Mouse (Mus musculus) forebrain, postnatal 0 days (tissue): ENCODE results near the gene Tuba4a. TPM values are rescaled to one million over a fixed set of nuclear protein-coding genes. Genes with fewer than 3 reads are reported as not detected.

ENCODE experiments used
- ATAC-seq: fragments of 200-750 bp; cut with Nextera tagmentation; 2 replicates; pipeline ENCODE4 v1.8.0; 2017; ENCODE audit warnings: mild to moderate bottlenecking, moderate library complexity
- DNase-seq: peaks from one replicate; pipeline ENCODE4 v3.0.0-alpha.2; 2015
- H3K27ac ChIP-seq: fragments of 300-500 bp; sonication (generic); 2 replicates; pipeline ENCODE4 v1.5.1; 2014; ENCODE audit warnings: low read depth, mild to moderate bottlenecking, antibody characterized with exemption, low read length, moderate library complexity, mixed read lengths
- H3K27me3 ChIP-seq: fragments of 300-500 bp; sonication (generic); 2 replicates; pipeline ENCODE4 v1.6.1; 2014; ENCODE audit warnings: mild to moderate bottlenecking, low read length, mixed read lengths; ENCODE audit not compliant: insufficient read depth
- H3K36me3 ChIP-seq: fragments of 300-500 bp; sonication (generic); 2 replicates; pipeline ENCODE4 v1.6.1; 2014; ENCODE audit warnings: mild to moderate bottlenecking, moderate library complexity; ENCODE audit not compliant: insufficient read depth
- H3K4me1 ChIP-seq: fragments of 300-500 bp; sonication (generic); 2 replicates; pipeline ENCODE4 v1.6.1; 2014; ENCODE audit warnings: antibody characterized with exemption; ENCODE audit not compliant: insufficient read depth
- H3K4me2 ChIP-seq: fragments of 300-500 bp; sonication (generic); 2 replicates; pipeline ENCODE4 v1.6.1; 2014; ENCODE audit warnings: low read depth, mild to moderate bottlenecking, moderate library complexity
- H3K4me3 ChIP-seq: fragments of 300-500 bp; sonication (generic); 2 replicates; pipeline ENCODE4 v1.5.1; 2014; ENCODE audit warnings: low read depth, low read length, mixed read lengths
- H3K9ac ChIP-seq: fragments of 300-500 bp; sonication (generic); 2 replicates; pipeline ENCODE4 v1.6.1; 2014; ENCODE audit warnings: mild to moderate bottlenecking
- H3K9me3 ChIP-seq: fragments of 300-500 bp; sonication (generic); 2 replicates; pipeline ENCODE4 v1.6.1; 2016; ENCODE audit warnings: low read length
- CTCF ChIP-seq: sonication (generic); IDR thresholded peaks from 2 replicates; pipeline ENCODE4 v1.5.1; 2016; ENCODE audit warnings: antibody characterized with exemption, control low read depth, low read depth
- WGBS: fragments of 180-500 bp; shearing (Covaris S2); extraction: QIAGEN DNeasy Blood & Tissue Kit; methylation state at CpG from one replicate; pipeline ENCODE4 v1.1.7; 2014; 5-methylcytosine and 5-hydroxymethylcytosine counted together
- polyA plus RNA-seq: library from polyadenylated mRNA; unstranded; fragments of >200 nt; fragmentation: Nextera tagmentation; extraction: Ambion mirVana; gene quantifications from 2 replicates; pipeline ENCODE4 v1.2.1, GENCODE M21; 2015
- total RNA-seq: library from RNA; depleted of rRNA; stranded (reverse); fragments of >200 nt; gene quantifications from 2 replicates; pipeline ENCODE4 v1.2.3, GENCODE M21; 2014

Gene Tuba4a
- total and polyA plus RNA-seq, 2 experiments from 2014 or later, result 58.5 to 87.1 TPM

DNA sequence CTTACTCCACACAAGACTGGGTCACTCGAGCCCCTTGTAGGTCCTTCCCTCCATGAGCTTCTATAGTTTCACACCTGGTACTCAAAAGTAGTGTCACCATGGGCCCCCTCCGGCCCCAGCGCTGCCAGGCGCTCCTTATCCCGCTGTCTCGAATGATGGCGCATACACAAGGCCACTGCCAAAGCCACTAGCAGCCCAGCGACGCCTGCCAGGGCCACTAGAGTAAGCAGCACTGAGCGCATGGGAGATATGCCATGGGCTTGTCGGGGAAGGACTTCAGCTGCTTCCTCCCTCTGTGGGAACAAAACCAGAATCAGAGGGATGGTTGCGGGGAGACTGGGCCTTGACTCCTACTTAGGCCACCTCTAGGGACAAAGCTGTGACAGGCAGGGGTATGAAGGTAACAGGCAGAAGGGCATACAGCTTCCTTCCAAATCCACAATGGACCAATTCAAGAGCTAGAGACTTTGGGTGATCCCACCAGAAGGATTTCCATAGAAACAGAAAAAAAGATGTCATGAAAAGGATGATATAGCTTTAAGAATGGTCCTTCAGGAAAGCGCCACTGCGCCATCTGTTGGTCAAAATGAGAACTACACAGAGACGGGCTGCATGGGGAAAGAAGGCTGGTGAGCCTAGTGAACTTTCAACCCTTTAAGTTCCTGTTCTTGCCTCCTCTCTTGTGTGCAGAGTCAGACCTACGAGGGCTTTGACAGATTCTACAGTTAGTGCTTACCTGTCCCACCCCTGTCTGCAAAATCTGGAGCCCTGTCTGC is 34.4 kb upstream of the Tuba4a start:
- no peak overlapping the region for H3K27ac ChIP-seq
- H3K4me2 ChIP-seq, result no peak overlapping the region
- H3K4me1 ChIP-seq, result no peaks in the 10 kb centered on the region
- H3K9ac ChIP-seq, result no peak overlapping the region
- DNase-seq, result peak; percentile 87
- no peaks in the 10 kb centered on the region for H3K27me3 ChIP-seq
- WGBS, result 65% methylated on average over 16 of the region's 16 CpGs
- peak; percentile 92 for TF ChIP-seq CTCF
- 0 out of 2 replicates have a peak, but pooled peaks cover 4% of the 10 kb centered on the region for H3K36me3 ChIP-seq
- no peak overlapping the region for H3K4me3 ChIP-seq
- ATAC-seq, result peak; percentile 56
- H3K9me3 ChIP-seq, result no peaks in the 10 kb centered on the region

DNA sequence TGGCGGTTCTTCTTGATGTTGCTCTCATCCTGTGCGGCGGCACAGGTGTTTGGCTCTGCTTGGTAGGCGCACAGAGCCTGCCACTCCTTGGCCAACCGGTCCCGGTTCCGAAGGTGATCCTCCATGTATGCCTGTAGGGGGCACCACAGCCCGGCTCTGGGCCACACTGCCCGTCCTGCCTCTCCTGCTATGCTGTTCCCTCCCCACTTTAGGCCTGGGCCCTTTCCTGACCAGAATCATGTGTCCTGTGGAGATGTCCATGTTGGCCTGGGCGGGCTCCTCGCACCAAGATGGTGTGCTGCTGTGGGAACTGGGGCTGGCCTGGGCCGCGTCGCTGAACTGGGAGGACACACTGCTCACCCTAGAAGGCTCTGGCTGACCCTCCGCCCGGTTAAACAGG is 33.4 kb upstream of the Tuba4a start:
- Histone ChIP-seq H3K9me3 (no peaks in the 10 kb centered on the region), H3K27ac (no peak overlapping the region), H3K4me1 (no peaks in the 10 kb centered on the region), H3K4me3 (no peak overlapping the region), H3K36me3 (0 out of 2 replicates have a peak, but pooled peaks cover 4% of the 10 kb centered on the region), H3K9ac (no peak overlapping the region), H3K4me2 (no peak overlapping the region), H3K27me3 (no peaks in the 10 kb centered on the region)
- DNase-seq (no peak), ATAC-seq (no peak)
- TF ChIP-seq CTCF, result peak; percentile 22; the same call in 1 of the 2 replicates
- WGBS, result 78% methylated on average over 16 of the region's 16 CpGs

DNA sequence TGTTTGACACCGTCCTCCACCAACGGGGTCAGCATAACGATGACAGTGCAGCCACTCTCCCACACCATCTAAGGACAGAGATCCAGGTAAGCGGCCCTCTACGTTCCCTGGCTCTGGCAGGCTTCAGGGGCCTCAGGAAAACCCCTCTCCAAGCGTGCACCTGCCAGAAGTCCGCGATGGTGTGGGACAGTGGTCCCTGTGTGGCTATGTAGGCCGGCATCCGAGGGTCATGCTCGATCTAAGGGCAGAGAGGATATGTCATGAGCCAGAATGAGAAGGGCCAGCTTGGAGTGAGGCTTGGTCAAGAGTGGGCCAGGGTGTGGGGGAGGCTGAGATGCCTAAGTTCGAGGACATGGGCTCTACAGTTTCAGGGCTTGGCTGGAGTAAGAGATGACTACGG is 32.6 kb upstream of the Tuba4a start:
- H3K4me1 ChIP-seq, result no peaks in the 10 kb centered on the region
- WGBS, result 75% methylated on average over 13 of the region's 13 CpGs

DNA sequence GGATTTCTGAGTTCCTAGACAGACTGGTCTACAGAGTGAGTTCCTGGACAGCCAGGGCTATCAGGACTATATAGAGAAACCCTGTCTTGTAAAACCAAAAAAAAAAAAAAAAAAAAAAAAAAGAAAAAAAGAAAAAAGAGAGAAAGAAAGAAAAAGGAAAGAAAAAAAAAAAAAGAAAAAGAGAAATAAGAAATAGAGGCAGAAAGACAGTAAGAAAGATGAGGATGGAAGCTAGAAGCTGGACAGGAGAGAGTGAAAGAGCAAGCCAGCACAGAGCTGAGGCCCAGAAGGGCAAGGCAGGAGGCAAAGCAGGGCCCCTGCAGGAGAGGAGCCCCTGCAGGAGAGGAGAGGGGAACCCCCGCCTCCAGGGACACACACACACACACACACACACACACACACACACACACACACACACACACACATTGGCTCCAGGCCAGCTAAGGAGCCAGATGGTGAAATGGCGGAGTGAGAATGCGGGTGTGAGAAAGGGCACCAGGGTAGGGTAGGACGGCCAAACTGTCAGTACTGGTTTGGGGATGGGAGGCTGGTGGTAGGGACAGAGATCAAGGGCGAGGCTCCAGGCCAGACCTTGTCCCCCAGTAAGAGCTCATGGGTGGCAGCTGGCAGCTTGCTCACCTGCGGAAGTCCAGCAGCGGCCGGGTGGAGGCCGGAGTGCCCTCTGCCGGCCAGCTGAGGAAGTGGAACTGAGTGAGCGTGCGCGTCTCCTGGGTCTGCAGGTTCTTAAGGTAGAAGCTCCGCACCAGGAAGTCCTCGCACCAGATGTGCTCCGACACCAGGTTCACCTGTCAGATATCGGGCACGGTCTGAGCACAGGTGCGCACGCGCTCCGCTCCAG is 31.7 kb upstream of the Tuba4a start:
- ATAC-seq, result peak; percentile 19; the same call in 1 of the 2 replicates
- 0 out of 2 replicates have a peak overlapping the region, but pooled peaks have one; percentile 5 for H3K4me3 ChIP-seq
- H3K4me1 ChIP-seq, result no peaks in the 10 kb centered on the region
- TF ChIP-seq CTCF, result peak; percentile 74
- H3K36me3 ChIP-seq, result no peaks in the 10 kb centered on the region
- no peaks in the 10 kb centered on the region for H3K27me3 ChIP-seq
- DNase-seq, result peak; percentile 70
- H3K27ac ChIP-seq, result no peak overlapping the region
- H3K4me2 ChIP-seq, result peak overlapping the region; percentile 48
- 4% methylated on average over 22 of the region's 22 CpGs for WGBS
- no peaks in the 10 kb centered on the region for H3K9me3 ChIP-seq
- peak overlapping the region; percentile 22 for H3K9ac ChIP-seq

More for the DNA sequence above, 32.6 kb upstream of the Tuba4a start:
- Histone ChIP-seq H3K4me2 (no peak overlapping the region), H3K4me3 (no peak overlapping the region), H3K27ac (no peak overlapping the region), H3K9ac (no peak overlapping the region), H3K9me3 (no peaks in the 10 kb centered on the region), H3K27me3 (no peaks in the 10 kb centered on the region), H3K36me3 (no peaks in the 10 kb centered on the region)
- no peak for ATAC-seq
- no peak for TF ChIP-seq CTCF
- DNase-seq, result no peak

DNA sequence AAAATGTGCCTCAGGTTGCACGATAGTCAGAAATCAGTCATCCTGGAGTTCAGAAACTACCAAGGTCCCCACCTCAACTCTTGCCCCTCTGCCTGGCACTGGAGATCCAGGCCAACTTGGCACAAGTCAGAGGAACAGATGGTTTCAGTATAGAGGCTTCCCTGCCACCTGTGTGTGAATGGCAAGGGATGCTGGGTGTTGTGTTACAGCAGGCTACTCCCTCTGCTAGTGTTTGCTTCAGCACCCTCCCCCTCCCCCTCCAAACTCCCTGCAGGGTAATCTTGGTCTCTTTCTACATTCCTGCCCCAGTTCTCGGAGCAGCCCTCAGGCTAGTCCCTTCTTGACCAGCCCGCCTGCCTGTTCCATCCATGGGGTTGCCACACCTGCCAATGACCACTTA is 30.8 kb upstream of the Tuba4a start:
- no peak for ATAC-seq
- 48% methylated on average over 3 of the region's 3 CpGs for WGBS
- Histone ChIP-seq H3K9ac (no peak overlapping the region), H3K4me3 (no peak overlapping the region), H3K4me1 (no peaks in the 10 kb centered on the region), H3K9me3 (no peaks in the 10 kb centered on the region), H3K36me3 (no peaks in the 10 kb centered on the region), H3K4me2 (no peak overlapping the region), H3K27ac (no peak overlapping the region), H3K27me3 (no peaks in the 10 kb centered on the region)
- TF ChIP-seq CTCF, result no peak
- DNase-seq, result no peak

DNA sequence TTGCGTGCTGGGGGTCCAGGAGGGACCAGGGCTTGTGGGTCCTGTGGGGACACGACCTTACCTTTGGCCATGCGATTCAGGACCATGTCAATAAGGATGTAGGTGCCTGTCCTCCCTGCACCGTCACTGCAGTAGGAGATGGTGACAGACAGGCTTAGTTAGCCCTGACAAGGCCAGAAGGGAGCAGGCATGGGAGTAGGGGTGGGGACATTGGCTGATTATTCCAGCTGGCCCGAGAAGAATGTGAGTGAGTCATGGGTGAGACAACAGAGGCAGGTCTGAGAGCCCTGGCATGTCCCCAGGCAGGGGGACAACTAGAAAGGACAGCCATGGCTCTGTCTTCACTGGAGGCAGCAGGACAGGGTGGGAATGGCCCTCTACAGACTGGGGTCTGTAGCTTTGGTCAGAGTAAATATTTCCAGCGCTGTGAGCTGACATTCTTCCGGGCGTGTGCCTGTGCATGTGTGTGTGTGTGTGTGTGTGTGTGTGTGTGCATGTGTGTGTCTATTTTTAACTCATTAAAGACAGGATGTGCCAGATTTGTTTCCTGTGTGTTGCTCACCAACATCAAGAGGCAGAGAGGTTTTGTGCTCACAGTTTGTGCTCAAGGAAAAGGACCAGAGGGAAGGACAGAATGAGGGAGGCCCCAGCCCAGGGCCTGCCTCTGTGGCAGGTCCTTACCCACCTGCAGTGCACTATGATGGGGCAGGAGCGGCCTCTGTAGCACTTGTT is 28.5 kb upstream of the Tuba4a start:
- Histone ChIP-seq H3K27me3 (no peaks in the 10 kb centered on the region), H3K9ac (no peak overlapping the region), H3K36me3 (peaks cover 7% of the 10 kb centered on the region; the same call in 1 of the 2 replicates), H3K4me2 (no peak overlapping the region), H3K4me1 (no peaks in the 10 kb centered on the region), H3K9me3 (no peaks in the 10 kb centered on the region), H3K4me3 (no peak overlapping the region), H3K27ac (no peak overlapping the region)
- ATAC-seq (no peak), DNase-seq (no peak)
- TF ChIP-seq CTCF, result no peak
- WGBS, result 42% methylated on average over 9 of the region's 9 CpGs
